Mouse (Mus musculus): ENCODE results near the gene Milr1. TPM values are rescaled to one million over a fixed set of nuclear protein-coding genes. Genes with fewer than 3 reads are reported as not detected.
"Not testable (repeated sequence)": the region's sequence is repeated elsewhere in the genome, so short reads cannot be mapped to it uniquely, and the experiment has no call there.

The Milr1 gene
- polyA plus RNA-seq, 1 experiment from 2014 or later, result 1.6 TPM

GRCm38 (mm10) chr11:106789649-106790048 lies 38.6 kb downstream of the Milr1 start:
- under 1% methylated on average over 6 of the region's 6 CpGs for WGBS
- Histone ChIP-seq H3K36me3 (ENCODE audit: insufficient read depth) (peaks cover 61% of the 10 kb centered on the region), H3K9ac (peak overlapping the region; percentile 100), H3K27me3 (ENCODE audit: insufficient read depth, low read length) (no peaks in the 10 kb centered on the region), H3K4me3 (ENCODE audit: low read depth, low read length) (peak overlapping the region; percentile 76), H3K9me3 (ENCODE audit: low read depth, low read length) (no peaks in the 10 kb centered on the region), H3K4me2 (peak overlapping the region; percentile 82), H3K4me1 (ENCODE audit: insufficient read depth) (peaks cover 10% of the 10 kb centered on the region), H3K27ac (ENCODE audit: low read depth) (peak overlapping the region; percentile 100)
- DNase-seq, result peak; percentile 67
- no peak for TF ChIP-seq CTCF (IDR thresholded peaks at IDR 0.05; ENCODE audit: low read depth)
- no peak for ATAC-seq (ENCODE audit: insufficient read depth)

- ATAC-seq (ENCODE audit: insufficient read depth) (no peak), DNase-seq (no peak)
- H3K4me1 ChIP-seq (ENCODE audit: insufficient read depth), result 0 out of 2 replicates have a peak, but pooled peaks cover 2% of the 10 kb centered on the region
- H3K27me3 ChIP-seq (ENCODE audit: insufficient read depth, low read length), result no peaks in the 10 kb centered on the region
- H3K9me3 ChIP-seq (ENCODE audit: low read depth, low read length), result no peaks in the 10 kb centered on the region
- TF ChIP-seq CTCF (IDR thresholded peaks at IDR 0.05; ENCODE audit: low read depth), result peak; percentile 25; the same call in 1 of the 2 replicates
- 71% methylated on average over 4 of the region's 4 CpGs for WGBS
- H3K4me3 ChIP-seq (ENCODE audit: low read depth, low read length), result no peak overlapping the region
- no peak overlapping the region for H3K27ac ChIP-seq (ENCODE audit: low read depth)
- H3K9ac ChIP-seq, result no peak overlapping the region
- peaks cover 69% of the 10 kb centered on the region for H3K36me3 ChIP-seq (ENCODE audit: insufficient read depth)
- H3K4me2 ChIP-seq, result no peak overlapping the region
Observed at GRCm38 (mm10) chr11:106793846-106794245, 42.8 kb downstream of the Milr1 start.

GRCm38 (mm10) chr11:106795679-106796078 lies 44.7 kb downstream of the Milr1 start:
- TF ChIP-seq CTCF (IDR thresholded peaks at IDR 0.05; ENCODE audit: low read depth), result no peak
- H3K27ac ChIP-seq (ENCODE audit: low read depth), result no peak overlapping the region
- ATAC-seq (ENCODE audit: insufficient read depth) (no peak), DNase-seq (no peak)
- H3K4me3 ChIP-seq (ENCODE audit: low read depth, low read length), result no peak overlapping the region
- H3K9ac ChIP-seq, result no peak overlapping the region
- no peaks in the 10 kb centered on the region for H3K4me1 ChIP-seq (ENCODE audit: insufficient read depth)
- H3K27me3 ChIP-seq (ENCODE audit: insufficient read depth, low read length), result no peaks in the 10 kb centered on the region
- 34% methylated on average over 9 of the region's 9 CpGs for WGBS
- H3K4me2 ChIP-seq, result no peak overlapping the region
- H3K36me3 ChIP-seq (ENCODE audit: insufficient read depth), result peaks cover 88% of the 10 kb centered on the region
- no peaks in the 10 kb centered on the region for H3K9me3 ChIP-seq (ENCODE audit: low read depth, low read length)

GRCm38 (mm10) chr11:106802069-106802627 lies 51.1 kb downstream of the Milr1 start:
- peaks cover 78% of the 10 kb centered on the region for H3K36me3 ChIP-seq (ENCODE audit: insufficient read depth)
- no peak for ATAC-seq (ENCODE audit: insufficient read depth)
- H3K27ac ChIP-seq (ENCODE audit: low read depth), result no peak overlapping the region
- no peak overlapping the region for H3K4me3 ChIP-seq (ENCODE audit: low read depth, low read length)
- TF ChIP-seq CTCF (IDR thresholded peaks at IDR 0.05; ENCODE audit: low read depth), result no peak
- no peaks in the 10 kb centered on the region for H3K9me3 ChIP-seq (ENCODE audit: low read depth, low read length)
- H3K9ac ChIP-seq, result no peak overlapping the region
- H3K4me2 ChIP-seq, result no peak overlapping the region
- H3K4me1 ChIP-seq (ENCODE audit: insufficient read depth), result no peaks in the 10 kb centered on the region
- 88% methylated on average over 10 of the region's 10 CpGs for WGBS
- no peaks in the 10 kb centered on the region for H3K27me3 ChIP-seq (ENCODE audit: insufficient read depth, low read length)
- DNase-seq, result no peak

GRCm38 (mm10) chr11:106807442-106807841 lies 56.4 kb downstream of the Milr1 start:
- ATAC-seq (ENCODE audit: insufficient read depth); H3K27me3 ChIP-seq (ENCODE audit: insufficient read depth, low read length); DNase-seq; H3K4me3 ChIP-seq (ENCODE audit: low read depth, low read length); H3K27ac ChIP-seq (ENCODE audit: low read depth); H3K9me3 ChIP-seq (ENCODE audit: low read depth, low read length); H3K4me1 ChIP-seq (ENCODE audit: insufficient read depth); H3K4me2 ChIP-seq; H3K9ac ChIP-seq: not testable (repeated sequence)
- 73% methylated on average over 1 of the region's 1 CpGs for WGBS
- H3K36me3 ChIP-seq (ENCODE audit: insufficient read depth), result peaks cover 68% of the 10 kb centered on the region

GRCm38 (mm10) chr11:106812410-106813136 lies 61.5 kb downstream of the Milr1 start:
- no peak for ATAC-seq (ENCODE audit: insufficient read depth)
- no peak for DNase-seq
- Histone ChIP-seq H3K4me2 (no peak overlapping the region), H3K4me1 (ENCODE audit: insufficient read depth) (no peaks in the 10 kb centered on the region), H3K36me3 (ENCODE audit: insufficient read depth) (peaks cover 89% of the 10 kb centered on the region), H3K9me3 (ENCODE audit: low read depth, low read length) (no peaks in the 10 kb centered on the region), H3K27me3 (ENCODE audit: insufficient read depth, low read length) (no peaks in the 10 kb centered on the region), H3K9ac (no peak overlapping the region), H3K4me3 (ENCODE audit: low read depth, low read length) (no peak overlapping the region), H3K27ac (ENCODE audit: low read depth) (no peak overlapping the region)
- WGBS, result 82% methylated on average over 7 of the region's 7 CpGs
- TF ChIP-seq CTCF (IDR thresholded peaks at IDR 0.05; ENCODE audit: low read depth), result no peak

- no peaks in the 10 kb centered on the region for H3K4me1 ChIP-seq (ENCODE audit: insufficient read depth)
- H3K27me3 ChIP-seq (ENCODE audit: insufficient read depth, low read length), result no peaks in the 10 kb centered on the region
- TF ChIP-seq CTCF (IDR thresholded peaks at IDR 0.05; ENCODE audit: low read depth), result no peak
- H3K4me3 ChIP-seq (ENCODE audit: low read depth, low read length), result no peak overlapping the region
- DNase-seq (no peak), ATAC-seq (ENCODE audit: insufficient read depth) (no peak)
- no peak overlapping the region for H3K9ac ChIP-seq
- H3K9me3 ChIP-seq (ENCODE audit: low read depth, low read length), result no peaks in the 10 kb centered on the region
- H3K36me3 ChIP-seq (ENCODE audit: insufficient read depth), result peaks cover 98% of the 10 kb centered on the region
- WGBS, result 67% methylated on average over 14 of the region's 14 CpGs
- no peak overlapping the region for H3K27ac ChIP-seq (ENCODE audit: low read depth)
- H3K4me2 ChIP-seq, result no peak overlapping the region
Observed at GRCm38 (mm10) chr11:106814601-106815320, 63.7 kb downstream of the Milr1 start.
